In the genomic region with DNA sequence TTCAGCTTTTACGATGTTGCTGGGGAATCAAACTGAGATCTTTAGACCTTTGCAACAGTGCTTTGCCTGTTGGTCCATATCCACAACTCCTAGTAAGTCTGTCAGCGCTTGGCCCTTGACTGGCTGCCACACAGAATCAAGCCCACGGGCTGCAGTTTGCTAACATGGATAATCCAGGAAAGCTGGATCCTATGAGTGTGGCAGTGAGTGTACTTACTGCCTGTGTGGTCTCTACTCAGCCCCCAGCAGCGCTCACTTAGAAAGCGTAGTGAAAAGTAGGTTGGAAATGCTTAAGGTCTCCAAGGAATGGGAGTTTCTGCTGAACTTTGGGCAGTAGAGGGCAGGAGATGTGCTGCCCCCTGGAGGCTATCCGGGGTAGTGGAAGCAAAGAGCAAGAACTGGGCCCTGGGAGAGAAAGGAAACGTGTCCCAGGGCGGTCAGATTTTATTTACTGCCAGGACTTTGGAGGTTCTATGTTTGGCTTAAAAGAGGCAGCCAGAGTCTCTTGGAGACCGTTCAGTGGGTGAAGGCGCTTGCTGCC, we compare ENCODE assay signal across 8 mouse cellular contexts. TPM values are rescaled to one million over a fixed set of nuclear protein-coding genes. Genes with fewer than 3 reads are reported as not detected.
DNase-seq lines count a peak whose midpoint lies in the region; ATAC-seq and TF ChIP-seq lines count a peak whose summit lies in the region.

No protein-coding gene starts in this region.

- peak; percentile 99 for TF ChIP-seq CTCF in Patski (IDR thresholded peaks at IDR 0.05)

- in situ Hi-C loops in Patski (cut with MboI; ENCODE audit: low pct_unique_long_range_greater_than_20kb) = loop anchor here (5.0 kb wide), 2 partner anchors 103 to 213 kb away; no protein-coding TSS in a partner anchor

- no peaks in the 10 kb centered on the region for H3K9me3 ChIP-seq in midbrain, embryonic 11.5 days (ENCODE audit: control insufficient read depth, low read length)
- H3K9me3 ChIP-seq in midbrain, embryonic 15.5 days = no peaks in the 10 kb centered on the region
- H3K9me3 ChIP-seq in limb, embryonic 14.5 days (ENCODE audit: control insufficient read depth, low read length) = no peaks in the 10 kb centered on the region
- no peaks in the 10 kb centered on the region for H3K9me3 ChIP-seq in hindbrain, embryonic 14.5 days (ENCODE audit: control insufficient read depth, low read length)

- CTCF ChIA-PET in Patski (lab: Charles Lee) = interaction anchor here (0.8 to 1.6 kb wide), 8 partner anchors 10 to 103 kb away, joined by 3 to 5 read pairs (median 4); no protein-coding TSS in a partner anchor

- no peak for TF ChIP-seq POLR2A in limb, embryonic 14.5 days (IDR thresholded peaks at IDR 0.05; ENCODE audit: borderline replicate concordance, extremely low read depth, insufficient read depth, insufficient read length)

- peak; percentile 90 for DNase-seq in midbrain, embryonic 11.5 days (ENCODE audit: low spot score, missing footprints)
- no peak for DNase-seq in Patski (ENCODE audit: low read depth, low spot score)
- peak; percentile 59 for DNase-seq in cerebellum, adult 9-10 months
- peak; percentile 71 for DNase-seq in heart, postnatal 4 days
- DNase-seq in limb, embryonic 14.5 days (ENCODE audit: low spot score) = peak; percentile 5
- peak; percentile 61 for DNase-seq in retina, postnatal 1 day
- no peak for DNase-seq in hindbrain, embryonic 14.5 days (ENCODE audit: low spot score)

- POLR2A ChIA-PET in Patski (lab: Charles Lee) = interaction anchor here (0.6 to 1.7 kb wide), 3 partner anchors 61 to 82 kb away, joined by 4 to 5 read pairs (median 5); a partner anchor contains a TSS

- no peak overlapping the region for H3K27ac ChIP-seq in midbrain, embryonic 11.5 days (ENCODE audit: low read depth, low read length)
- no peak overlapping the region for H3K27ac ChIP-seq in midbrain, embryonic 15.5 days
- no peak overlapping the region for H3K27ac ChIP-seq in limb, embryonic 14.5 days (replicated peaks; ENCODE audit: low read depth, low read length)
- H3K27ac ChIP-seq in hindbrain, embryonic 14.5 days = no peak overlapping the region

- H3K36me3 ChIP-seq in midbrain, embryonic 11.5 days (ENCODE audit: control insufficient read depth, insufficient read depth, low read length) = no peaks in the 10 kb centered on the region
- H3K36me3 ChIP-seq in midbrain, embryonic 15.5 days (replicated peaks) = no peaks in the 10 kb centered on the region
- H3K36me3 ChIP-seq in limb, embryonic 14.5 days (ENCODE audit: control insufficient read depth, insufficient read depth, low read length) = no peaks in the 10 kb centered on the region
- no peaks in the 10 kb centered on the region for H3K36me3 ChIP-seq in hindbrain, embryonic 14.5 days (replicated peaks; ENCODE audit: control insufficient read depth, insufficient read depth)

- no peak for ATAC-seq in midbrain, embryonic 11.5 days (ENCODE audit: low FRiP score)
- no peak for ATAC-seq in midbrain, embryonic 15.5 days (replicated peaks)
- peak; percentile 71 for ATAC-seq in Patski
- ATAC-seq in limb, embryonic 14.5 days (ENCODE audit: low FRiP score, low read depth) = no peak
- no peak for ATAC-seq in hindbrain, embryonic 14.5 days (ENCODE audit: low FRiP score)

- no peak overlapping the region for H3K4me3 ChIP-seq in midbrain, embryonic 11.5 days (ENCODE audit: low read depth, low read length)
- H3K4me3 ChIP-seq in midbrain, embryonic 15.5 days = no peak overlapping the region
- no peak overlapping the region for H3K4me3 ChIP-seq in limb, embryonic 14.5 days (replicated peaks; ENCODE audit: low read length)
- no peak overlapping the region for H3K4me3 ChIP-seq in hindbrain, embryonic 14.5 days (replicated peaks; ENCODE audit: low read length)

- H3K4me1 ChIP-seq in midbrain, embryonic 11.5 days (ENCODE audit: control insufficient read depth, insufficient read depth, low read length) = no peaks in the 10 kb centered on the region
- H3K4me1 ChIP-seq in midbrain, embryonic 15.5 days = no peaks in the 10 kb centered on the region
- no peaks in the 10 kb centered on the region for H3K4me1 ChIP-seq in limb, embryonic 14.5 days (ENCODE audit: control insufficient read depth, insufficient read depth, low read length)
- H3K4me1 ChIP-seq in hindbrain, embryonic 14.5 days (replicated peaks; ENCODE audit: control insufficient read depth, insufficient read depth, low read length) = no peaks in the 10 kb centered on the region

- H3K27me3 ChIP-seq in midbrain, embryonic 11.5 days (ENCODE audit: control insufficient read depth, insufficient read depth, low read length) = no peaks in the 10 kb centered on the region
- H3K27me3 ChIP-seq in midbrain, embryonic 15.5 days (replicated peaks) = no peaks in the 10 kb centered on the region
- H3K27me3 ChIP-seq in Patski = no peaks in the 10 kb centered on the region
- H3K27me3 ChIP-seq in limb, embryonic 14.5 days (ENCODE audit: control insufficient read depth, insufficient read depth, low read length) = no peaks in the 10 kb centered on the region
- H3K27me3 ChIP-seq in hindbrain, embryonic 14.5 days (ENCODE audit: control insufficient read depth, insufficient read depth, low read length) = no peaks in the 10 kb centered on the region

- H3K9ac ChIP-seq in midbrain, embryonic 11.5 days (ENCODE audit: low read length) = no peak overlapping the region
- H3K9ac ChIP-seq in midbrain, embryonic 15.5 days = no peak overlapping the region
- no peak overlapping the region for H3K9ac ChIP-seq in limb, embryonic 14.5 days (ENCODE audit: low read depth, low read length, severe bottlenecking)
- no peak overlapping the region for H3K9ac ChIP-seq in hindbrain, embryonic 14.5 days

- H3K4me2 ChIP-seq in midbrain, embryonic 11.5 days = no peak overlapping the region
- H3K4me2 ChIP-seq in midbrain, embryonic 15.5 days = no peak overlapping the region
- no peak overlapping the region for H3K4me2 ChIP-seq in limb, embryonic 14.5 days (replicated peaks; ENCODE audit: low read depth, low read length, severe bottlenecking)
- H3K4me2 ChIP-seq in hindbrain, embryonic 14.5 days (replicated peaks) = no peak overlapping the region

- whole genome bisulfite sequencing in midbrain, embryonic 11.5 days = 59% methylated on average over 10 of the region's 10 CpGs
- WGBS in midbrain, embryonic 15.5 days = 54% methylated on average over 10 of the region's 10 CpGs
- WGBS in limb, embryonic 14.5 days = 59% methylated on average over 10 of the region's 10 CpGs
- 66% methylated on average over 10 of the region's 10 CpGs for WGBS in hindbrain, embryonic 14.5 days

RNA-seq across cellular contexts. Expression of a gene that starts 20.0 kb away (rescaled TPM):
- 4.4 and 5.8 TPM in 2 replicates for polyA plus RNA-seq in midbrain, embryonic 11.5 days (2014; fragmentation: Nextera tagmentation; extraction: Ambion mirVana)
- 7.9 and 8.5 TPM in 2 replicates for polyA plus RNA-seq in midbrain, embryonic 15.5 days (2015; fragmentation: Nextera tagmentation; extraction: Ambion mirVana)
- polyA plus RNA-seq in Patski (2021) = 177 TPM
- 10 to 100 TPM; 24.8 to 26.6 TPM for total RNA-seq in heart, postnatal 4 days (2021)
- 3.3 and 4.2 TPM in 2 replicates for polyA plus RNA-seq in limb, embryonic 14.5 days (2012; rRNA removed)
- 6.5 and 7.6 TPM in 2 replicates for polyA plus RNA-seq in limb, embryonic 14.5 days (2014; fragmentation: Nextera tagmentation; extraction: Ambion mirVana)
- polyA plus RNA-seq in hindbrain, embryonic 14.5 days (2014; fragmentation: Nextera tagmentation; extraction: Ambion mirVana) = 8.1 and 8.3 TPM in 2 replicates

Comparison
In these comparisons a context has a peak if more than half of its experiments do, and no peak if none do; other contexts are left out.
1. DNase-seq: peak in midbrain, embryonic 11.5 days (single experiment), cerebellum, adult 9-10 months (single experiment), heart, postnatal 4 days (single experiment), limb, embryonic 14.5 days (single experiment) and retina, postnatal 1 day (single experiment); none in Patski (single experiment) and hindbrain, embryonic 14.5 days (single experiment).
2. RNA of a gene that starts 20.0 kb away (polyA plus RNA-seq): 177 TPM in Patski (single experiment); 7.9 to 8.5 TPM in midbrain, embryonic 15.5 days, 8.1 to 8.3 TPM in hindbrain, embryonic 14.5 days, 3.3 to 7.6 TPM in limb, embryonic 14.5 days and 4.4 to 5.8 TPM in midbrain, embryonic 11.5 days; every median in the first group is over 10 times any median in the second.